Mouse (Mus musculus) ovary, postnatal 14 days (tissue): ENCODE results near the gene Gm8994.
"Not testable (repeated sequence)": the region's sequence is repeated elsewhere in the genome, so short reads cannot be mapped to it uniquely, and the experiment has no call there.

Source experiments
- DNase-seq: peaks from one replicate; pipeline ENCODE4 v3.0.0; 2022; ENCODE audit warnings: low spot score

The Gm8994 gene

GRCm38 (mm10) chr6:136327239-136327638 is at the start of gene Gm8994:
Gene Gm8994, plus strand, starts transcription at chr6:136327539.
- not testable (repeated sequence) for DNase-seq

DNA sequence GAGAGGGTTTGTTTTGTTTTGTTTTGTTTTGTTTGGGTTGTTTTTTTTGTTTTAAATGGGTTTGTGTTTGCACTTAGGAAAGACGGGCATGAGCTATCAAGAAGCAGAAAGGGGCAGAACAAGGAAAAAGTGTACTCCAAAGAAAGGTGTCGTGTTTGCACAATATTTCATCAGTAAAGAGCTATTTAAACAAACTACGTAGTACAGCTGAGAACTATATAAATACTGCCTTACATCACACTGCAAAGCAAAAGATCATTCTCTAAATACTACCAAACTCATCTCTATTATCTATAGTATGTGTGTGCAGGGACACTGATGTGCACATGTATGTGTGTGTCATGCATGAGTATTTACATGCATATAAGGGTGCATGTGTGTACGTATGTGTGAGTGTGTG is 49.7 kb upstream of the Gm8994 start:
- DNase-seq: no peak

GRCm38 (mm10) chr6:136284565-136284964 is 42.8 kb upstream of the Gm8994 start:
- no peak for DNase-seq

- no peak for DNase-seq
Observed at GRCm38 (mm10) chr6:136286180-136286579, 41.2 kb upstream of the Gm8994 start.

DNA sequence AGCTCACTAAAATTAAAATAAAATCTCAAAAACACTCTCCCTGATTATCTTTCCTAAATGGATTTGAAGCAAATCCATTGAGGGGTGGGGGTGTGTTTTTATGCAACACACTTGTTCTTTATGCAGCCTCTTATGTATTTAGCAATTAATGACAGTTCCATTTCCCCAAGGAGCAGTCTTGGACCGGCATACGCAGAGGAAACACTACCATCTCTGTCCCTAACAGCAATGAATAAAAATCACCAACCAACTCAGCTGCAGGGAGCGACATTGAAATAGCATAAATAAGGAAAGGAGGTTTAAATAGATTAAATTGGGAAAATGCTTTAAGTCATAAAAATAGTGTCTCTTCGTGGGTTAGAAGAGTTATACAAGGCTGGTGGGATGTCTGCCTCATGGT is 40.8 kb upstream of the Gm8994 start:
- DNase-seq: no peak

- DNase-seq: no peak
Observed at GRCm38 (mm10) chr6:136291424-136291823, 35.9 kb upstream of the Gm8994 start.

GRCm38 (mm10) chr6:136291951-136292714 is 35.2 kb upstream of the Gm8994 start:
- DNase-seq: no peak

- no peak for DNase-seq
Observed at GRCm38 (mm10) chr6:136293700-136294099, 33.6 kb upstream of the Gm8994 start.

- peak; percentile 33 for DNase-seq
Observed at GRCm38 (mm10) chr6:136295821-136296220, 31.5 kb upstream of the Gm8994 start.

DNA sequence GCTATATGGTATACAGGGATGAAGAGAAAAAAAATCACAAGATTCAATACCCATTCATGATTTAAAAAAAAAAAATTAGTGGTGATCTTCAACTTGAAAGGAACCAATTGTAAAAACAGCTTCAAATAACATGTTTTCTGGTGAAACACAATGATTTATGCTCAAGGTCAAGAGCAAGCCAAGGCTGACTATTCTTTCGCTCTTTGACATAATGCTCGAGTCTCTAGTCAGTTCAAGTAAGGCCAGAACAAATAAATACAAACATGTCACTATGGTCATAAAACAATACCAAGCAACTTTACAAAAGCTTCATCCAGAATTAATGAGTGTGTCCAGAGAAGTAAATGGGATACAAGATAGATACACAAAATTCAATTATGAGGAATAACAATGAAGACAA is 31.1 kb upstream of the Gm8994 start:
- DNase-seq: no peak

DNA sequence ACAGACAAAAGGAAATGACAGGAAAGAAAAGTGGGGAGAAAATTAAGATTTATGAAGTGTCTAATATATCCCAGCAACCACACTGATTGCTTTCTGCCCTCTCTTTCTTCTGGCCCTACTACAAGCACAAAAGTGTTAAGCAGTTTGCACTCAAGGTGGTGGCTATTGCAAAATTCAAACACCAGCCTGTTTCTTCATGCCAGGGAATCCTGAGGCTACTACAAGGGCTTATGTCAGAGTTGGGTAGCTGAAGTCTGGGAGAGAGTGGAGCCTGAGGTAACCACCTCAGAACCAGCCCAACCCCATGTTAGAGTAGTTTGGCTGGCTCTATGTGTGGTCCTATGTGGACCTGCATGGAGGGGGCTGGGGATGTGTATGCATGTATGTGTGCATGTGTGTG is 23.8 kb upstream of the Gm8994 start:
- no peak for DNase-seq

DNA sequence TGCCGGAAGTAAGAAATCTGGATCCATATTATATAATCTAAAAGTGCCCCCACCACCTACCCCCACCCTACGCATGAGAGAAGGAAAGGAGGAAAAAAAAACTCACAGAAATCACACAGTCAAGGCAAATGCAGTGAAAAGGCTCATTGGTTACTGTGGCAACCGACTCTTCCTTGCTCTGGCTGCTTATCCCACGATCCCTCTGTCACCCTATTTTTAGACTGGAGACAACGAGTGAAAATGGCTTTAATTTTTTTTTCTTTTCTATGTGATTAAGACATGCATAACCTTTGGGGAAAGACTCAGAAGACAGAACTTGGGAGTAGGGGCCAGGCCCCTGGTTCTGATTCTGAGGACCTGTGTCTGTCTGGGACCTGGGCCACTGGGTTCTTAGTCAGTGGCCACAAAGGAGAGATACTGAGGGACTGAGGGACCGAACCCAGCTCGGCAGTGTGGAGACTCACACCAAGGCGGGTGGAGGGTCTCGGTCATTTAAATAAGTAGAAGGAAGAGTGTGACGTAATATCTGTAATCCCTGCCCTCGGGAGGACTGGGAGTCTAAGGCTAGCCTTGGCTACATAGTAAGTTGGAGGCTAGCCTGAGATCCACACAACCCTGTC is 22.9 kb upstream of the Gm8994 start:
- DNase-seq: no peak

DNA sequence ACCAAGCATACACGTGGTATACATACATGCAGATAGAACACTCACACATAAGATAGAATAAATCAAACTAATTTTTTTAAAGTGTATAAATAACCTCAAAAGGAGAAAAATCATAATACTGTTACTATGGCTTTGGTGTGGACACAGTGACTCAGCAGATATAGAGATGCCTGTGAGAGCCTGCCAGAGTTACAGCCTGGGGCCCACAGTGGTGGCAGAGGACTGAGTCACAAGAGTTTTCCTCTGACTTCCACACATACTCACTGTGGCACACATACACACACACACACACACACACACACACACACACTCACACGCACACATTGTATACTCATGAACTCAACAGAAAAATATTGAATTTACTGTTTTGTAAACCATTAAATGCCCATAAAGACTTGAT is 17.9 kb upstream of the Gm8994 start:
- DNase-seq: no peak

DNA sequence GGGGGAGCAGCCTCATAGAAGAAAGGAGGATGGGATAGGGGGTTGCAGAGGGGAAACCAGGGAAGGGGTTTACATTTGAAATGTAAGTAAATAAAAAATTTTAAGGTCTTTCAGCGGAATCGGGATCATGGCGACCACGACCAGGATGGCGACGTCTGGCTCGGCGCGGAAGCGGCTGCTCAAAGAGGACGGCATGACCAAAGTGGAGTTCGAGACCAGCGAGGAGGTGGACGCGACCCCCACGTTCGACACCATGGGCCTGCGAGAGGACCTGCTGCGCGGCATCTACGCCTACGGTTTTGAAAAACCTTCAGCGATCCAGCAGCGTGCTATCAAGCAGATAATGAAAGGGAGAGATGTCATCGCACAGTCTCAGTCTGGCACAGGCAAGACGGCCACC is 1.1 kb downstream of the Gm8994 start:
- DNase-seq: not testable (repeated sequence)

DNA sequence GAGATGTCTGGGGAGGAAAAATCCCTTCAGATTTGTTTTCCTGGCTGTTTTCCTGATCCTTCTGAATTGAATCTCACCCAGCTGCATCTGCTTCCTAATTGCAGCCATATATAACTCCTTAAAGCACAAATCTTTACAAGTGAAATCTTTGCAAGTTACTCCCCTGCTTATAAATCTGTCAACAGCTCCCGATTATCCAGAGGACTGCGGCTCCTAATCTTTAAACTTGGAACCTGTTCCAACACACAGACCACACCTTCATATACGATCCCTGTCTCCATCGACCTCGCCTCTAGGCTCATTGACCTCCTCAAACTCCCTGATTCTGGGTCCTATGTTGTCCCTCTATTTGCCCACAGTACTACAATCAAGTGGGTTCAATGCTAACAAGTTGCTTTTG is 13.3 kb downstream of the Gm8994 start:
- no peak for DNase-seq

- DNase-seq: no peak
Observed at GRCm38 (mm10) chr6:136341093-136341492, 13.8 kb downstream of the Gm8994 start.

DNA sequence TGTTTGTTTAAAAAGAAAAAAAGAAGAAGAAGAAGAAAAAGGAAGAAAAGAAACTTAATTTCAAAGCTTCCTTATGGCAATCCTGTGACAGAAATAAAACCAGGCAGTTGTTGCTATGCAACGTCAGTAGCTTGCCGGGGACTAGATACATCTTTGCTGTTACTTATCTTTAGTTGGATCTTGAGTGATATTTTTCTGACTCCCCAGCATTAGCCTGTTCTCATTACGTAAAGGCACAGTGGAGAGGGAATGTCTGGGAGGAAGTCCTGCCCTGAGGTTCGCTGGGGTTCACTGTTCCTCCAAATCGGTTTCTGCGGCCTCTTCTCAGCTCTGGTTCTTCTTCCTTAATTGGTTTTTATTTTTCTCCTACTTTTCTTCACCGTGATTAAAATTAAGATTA is 16.5 kb downstream of the Gm8994 start:
- DNase-seq: no peak

- no peak for DNase-seq
Observed at GRCm38 (mm10) chr6:136345034-136345433, 17.7 kb downstream of the Gm8994 start.

DNA sequence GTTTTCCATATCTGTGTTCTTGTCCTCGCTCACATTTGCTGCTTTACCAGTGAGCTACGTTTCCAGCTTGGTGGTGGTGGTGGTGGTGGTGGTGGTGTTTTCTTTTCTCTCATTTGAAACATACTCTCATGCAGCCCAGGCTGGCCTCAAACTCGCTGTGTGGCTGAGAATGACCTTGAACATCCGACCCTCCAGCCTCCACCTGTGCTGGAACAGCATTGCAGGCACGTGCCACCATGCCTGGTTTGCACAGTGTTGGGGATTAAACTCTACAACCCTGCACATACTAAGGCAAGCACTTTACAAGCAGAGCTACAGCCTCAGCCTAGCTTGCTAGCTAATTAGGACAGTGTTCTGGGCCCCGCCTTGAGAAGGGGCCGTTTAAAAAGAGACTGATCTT is 18.3 kb downstream of the Gm8994 start:
- DNase-seq: no peak

GRCm38 (mm10) chr6:136347053-136347452 is 19.7 kb downstream of the Gm8994 start:
- no peak for DNase-seq

- DNase-seq: no peak
Observed at GRCm38 (mm10) chr6:136347631-136348030, 20.3 kb downstream of the Gm8994 start.

DNA sequence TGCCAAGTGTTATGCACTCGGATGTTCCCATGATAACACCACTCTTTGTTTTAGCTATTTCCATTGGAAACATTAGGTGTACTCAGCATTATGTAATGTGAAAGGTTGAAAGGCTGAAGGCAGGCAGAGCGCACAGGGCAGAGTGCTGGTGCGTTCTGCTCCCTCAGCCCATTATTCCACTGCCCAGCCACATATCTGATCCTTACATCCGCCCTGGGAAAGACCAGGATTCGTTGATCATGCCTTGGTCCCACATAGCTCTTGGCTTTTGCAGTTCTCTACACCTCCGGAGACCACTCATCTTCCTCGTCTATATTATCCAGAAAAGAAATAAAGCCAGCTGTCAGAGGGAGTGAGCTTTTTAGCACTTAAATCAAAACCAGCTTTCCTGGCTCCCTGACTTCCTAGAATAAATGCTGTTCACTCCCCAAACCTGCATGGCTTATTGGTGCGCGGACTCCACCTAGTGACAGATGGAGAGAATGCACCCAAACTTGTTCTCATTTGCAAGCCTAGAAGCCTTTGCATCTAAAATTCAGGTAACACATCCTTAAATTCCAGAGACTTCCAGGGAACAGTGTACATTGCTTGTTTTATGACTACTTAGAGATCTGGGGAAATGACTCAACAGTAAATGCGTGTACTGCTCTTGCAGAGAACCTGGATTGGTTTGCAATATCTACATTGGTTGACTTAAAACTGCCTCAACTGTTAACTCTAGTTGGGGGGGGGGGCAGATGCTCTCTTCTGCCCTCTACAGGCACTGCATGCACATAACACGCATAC is 26.3 kb downstream of the Gm8994 start:
- DNase-seq: peak; percentile 72

DNA sequence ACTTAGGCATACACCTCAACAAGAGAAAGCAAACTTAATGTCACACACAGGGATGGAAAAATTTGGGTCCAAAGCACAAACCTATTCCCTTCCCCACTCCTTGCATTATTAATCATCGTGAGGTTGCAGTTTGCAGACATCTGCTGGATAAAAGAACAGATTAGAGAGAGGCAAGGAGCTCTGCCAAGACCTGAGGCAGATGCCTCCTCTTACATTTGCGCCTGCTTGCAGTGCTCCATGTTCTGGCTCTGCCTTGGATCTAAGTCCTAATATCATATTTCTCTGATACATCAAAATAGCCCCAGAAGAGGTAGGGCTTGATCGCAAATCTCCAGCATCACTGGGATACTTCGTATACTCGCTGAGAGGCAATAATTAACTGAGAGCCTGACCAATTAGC is 31.1 kb downstream of the Gm8994 start:
- no peak for DNase-seq
